Mouse (Mus musculus): ENCODE measurements around the gene Defb13. TPM values are rescaled to one million over a fixed set of nuclear protein-coding genes. Genes with fewer than 3 reads are reported as not detected.
"Not testable (repeated sequence)": the region's sequence is repeated elsewhere in the genome, so short reads cannot be mapped to it uniquely, and the experiment has no call there.

The Defb13 gene
- not detected in 2 replicates for polyA plus RNA-seq (2015; fragmentation: Nextera tagmentation; extraction: Ambion mirVana)

DNA sequence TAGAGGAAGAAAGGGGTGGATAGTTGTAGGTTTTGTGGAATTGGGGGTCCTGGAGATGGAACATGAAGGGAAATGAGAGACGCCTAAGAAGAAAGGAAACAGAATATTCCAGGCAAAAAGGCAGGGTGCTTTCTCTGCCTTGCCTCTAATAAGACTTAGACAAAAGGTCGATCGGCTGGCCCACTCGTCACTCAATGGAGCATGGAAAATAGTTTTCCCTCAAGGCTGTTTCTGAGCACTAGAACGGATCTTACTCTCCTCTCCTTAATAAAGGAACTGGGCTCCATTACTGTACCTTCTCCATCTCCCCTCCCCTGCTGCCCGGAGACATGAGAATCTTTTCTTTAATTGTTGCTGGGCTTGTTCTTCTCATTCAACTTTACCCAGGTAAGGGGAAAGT, at the start of gene Defb13:
Gene Defb13 (plus strand): TSS at position 301 of the 400 bp plus-strand sequence.
- no peak for ATAC-seq (ENCODE audit: low FRiP score)
- H3K9me3 ChIP-seq = no peaks in the 10 kb centered on the region
- no peak within 1 kb of the TSS for H3K27ac ChIP-seq
- no peak within 1 kb of the TSS for H3K4me3 ChIP-seq
- H3K4me1 ChIP-seq (replicated peaks) = 0 out of 2 replicates have a peak, but pooled peaks cover 3% of the 10 kb centered on the region
- H3K4me2 ChIP-seq = no peak within 1 kb of the TSS
- WGBS = 78% methylated on average over 6 of the region's 6 CpGs
- no peaks in the 10 kb centered on the region for H3K27me3 ChIP-seq
- H3K9ac ChIP-seq = no peak within 1 kb of the TSS
- H3K36me3 ChIP-seq = no peaks in the 10 kb centered on the region

DNA sequence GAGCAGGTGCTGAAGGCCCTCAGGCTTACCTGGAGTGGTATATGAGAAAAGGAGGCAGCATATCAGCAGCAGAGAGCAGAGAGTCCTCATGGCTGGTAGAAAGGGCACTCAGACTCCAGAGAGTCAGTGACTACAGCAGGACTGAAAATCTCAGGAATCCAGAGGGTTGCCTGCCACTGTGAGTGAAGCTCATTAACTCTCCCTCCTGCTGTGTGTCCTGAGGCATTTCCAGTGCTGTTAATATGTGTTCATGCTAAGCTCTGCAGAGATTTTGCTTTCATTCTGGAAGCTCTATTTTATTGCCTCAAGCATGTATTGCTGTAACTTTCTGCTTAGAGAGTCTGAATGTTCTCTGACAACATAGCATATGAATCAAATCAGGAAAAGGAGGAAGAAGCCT, 40.3 kb upstream of the Defb13 start, which contains the start of gene Defb11:
Gene Defb11 (minus strand): TSS at position 123 of the 400 bp plus-strand sequence.
- ATAC-seq (ENCODE audit: low FRiP score); H3K36me3 ChIP-seq; H3K27ac ChIP-seq; H3K4me3 ChIP-seq; H3K9me3 ChIP-seq; H3K9ac ChIP-seq; H3K27me3 ChIP-seq; H3K4me2 ChIP-seq; H3K4me1 ChIP-seq (replicated peaks): not testable (repeated sequence)

DNA sequence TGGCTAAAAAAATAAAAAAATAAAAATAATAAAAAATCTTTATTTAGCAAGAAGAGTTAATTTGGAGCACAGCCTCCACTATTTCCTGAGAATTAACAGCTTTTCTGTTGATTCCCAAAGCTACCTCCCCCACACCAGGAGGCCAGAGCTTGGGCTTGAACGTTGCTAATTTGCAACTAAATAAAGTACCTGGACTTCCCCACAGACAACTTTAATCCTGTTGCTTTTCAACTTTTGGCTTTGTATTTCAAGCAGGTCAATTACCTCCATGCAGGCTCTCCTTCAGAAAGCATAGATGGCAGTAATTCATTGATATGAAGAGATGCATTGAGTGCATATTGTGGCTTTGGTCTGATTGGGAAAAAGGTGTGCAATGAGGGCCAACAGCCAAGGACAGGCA, 34.6 kb upstream of the Defb13 start:
- no peaks in the 10 kb centered on the region for H3K36me3 ChIP-seq
- WGBS = 0% methylated on average over 1 of the region's 1 CpGs
- H3K9me3 ChIP-seq = no peaks in the 10 kb centered on the region
- no peaks in the 10 kb centered on the region for H3K4me1 ChIP-seq (replicated peaks)
- ATAC-seq (ENCODE audit: low FRiP score) = no peak
- H3K4me3 ChIP-seq = no peak overlapping the region
- no peak overlapping the region for H3K27ac ChIP-seq
- H3K4me2 ChIP-seq = no peak overlapping the region
- no peak overlapping the region for H3K9ac ChIP-seq
- no peaks in the 10 kb centered on the region for H3K27me3 ChIP-seq

DNA sequence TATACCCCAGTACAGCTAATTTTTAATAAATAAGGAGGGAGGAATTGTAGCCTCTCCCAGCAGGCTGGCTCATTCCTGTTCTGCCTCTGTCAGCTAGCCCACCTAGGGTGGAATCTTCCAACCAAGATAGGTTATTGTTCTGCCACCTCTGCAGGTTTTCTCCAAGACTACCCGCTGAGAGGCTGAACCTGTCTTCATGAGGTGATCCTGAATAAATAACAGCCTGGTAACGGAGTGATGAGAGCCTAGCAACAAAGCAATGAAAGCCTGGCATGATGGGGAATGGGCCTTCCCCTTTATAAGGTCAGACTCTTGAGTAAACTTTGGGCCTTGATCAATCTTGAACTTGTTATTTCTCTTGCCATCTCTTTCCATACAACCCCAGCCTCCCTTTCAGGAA, 34.0 kb upstream of the Defb13 start:
- WGBS = 34% methylated on average over 2 of the region's 2 CpGs
- H3K36me3 ChIP-seq = no peaks in the 10 kb centered on the region
- H3K9me3 ChIP-seq = no peaks in the 10 kb centered on the region
- H3K9ac ChIP-seq = no peak overlapping the region
- no peak overlapping the region for H3K4me2 ChIP-seq
- H3K27ac ChIP-seq = no peak overlapping the region
- no peaks in the 10 kb centered on the region for H3K4me1 ChIP-seq (replicated peaks)
- ATAC-seq (ENCODE audit: low FRiP score) = no peak
- no peaks in the 10 kb centered on the region for H3K27me3 ChIP-seq
- no peak overlapping the region for H3K4me3 ChIP-seq

DNA sequence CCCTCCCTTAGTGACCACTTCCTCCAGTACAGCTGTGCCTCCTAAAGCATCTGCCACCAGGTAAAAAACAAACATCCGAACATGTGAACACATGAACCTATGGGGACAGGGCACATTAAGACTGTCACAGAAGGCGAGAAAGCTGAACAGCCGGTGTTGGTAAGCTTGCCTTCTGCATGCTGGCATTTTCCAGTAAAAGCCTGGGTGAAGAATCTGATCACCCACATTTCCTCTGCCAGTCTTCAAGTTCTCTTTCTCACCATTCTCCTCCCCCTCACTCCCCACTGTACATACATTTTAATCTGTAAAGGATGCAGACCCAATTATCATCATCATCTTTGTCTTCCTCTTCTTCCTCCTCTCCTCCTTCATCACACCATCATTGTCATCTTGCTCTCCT, 30.9 kb upstream of the Defb13 start:
- 89% methylated on average over 3 of the region's 3 CpGs for WGBS
- no peak overlapping the region for H3K4me3 ChIP-seq
- ATAC-seq (ENCODE audit: low FRiP score) = no peak
- H3K9me3 ChIP-seq = no peaks in the 10 kb centered on the region
- no peak overlapping the region for H3K9ac ChIP-seq
- no peaks in the 10 kb centered on the region for H3K4me1 ChIP-seq (replicated peaks)
- no peaks in the 10 kb centered on the region for H3K27me3 ChIP-seq
- no peaks in the 10 kb centered on the region for H3K36me3 ChIP-seq
- H3K27ac ChIP-seq = no peak overlapping the region
- no peak overlapping the region for H3K4me2 ChIP-seq

DNA sequence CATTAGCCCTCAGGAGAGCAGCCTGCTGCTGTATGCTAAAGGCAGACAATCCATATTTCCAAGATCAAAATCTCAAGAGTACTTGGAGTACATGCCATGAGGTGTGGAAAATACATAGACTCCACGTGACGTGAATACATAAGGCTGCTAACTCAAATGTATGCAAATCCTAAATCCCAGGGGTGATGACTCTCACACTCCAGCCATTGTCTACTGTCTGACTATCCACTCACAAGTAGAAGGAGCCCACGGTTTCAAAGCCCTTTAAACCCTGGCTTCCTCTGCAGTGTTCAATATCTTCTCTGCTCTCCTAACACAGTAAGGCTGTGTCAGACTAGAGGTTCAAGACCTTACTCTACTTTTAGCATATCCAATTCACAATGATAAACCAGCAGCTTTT, 15.8 kb upstream of the Defb13 start:
- H3K36me3 ChIP-seq; H3K4me1 ChIP-seq (replicated peaks); H3K9ac ChIP-seq; H3K9me3 ChIP-seq; H3K27ac ChIP-seq; ATAC-seq (ENCODE audit: low FRiP score); H3K4me2 ChIP-seq; H3K27me3 ChIP-seq; H3K4me3 ChIP-seq: not testable (repeated sequence)
- whole genome bisulfite sequencing = 85% methylated on average over 3 of the region's 3 CpGs

DNA sequence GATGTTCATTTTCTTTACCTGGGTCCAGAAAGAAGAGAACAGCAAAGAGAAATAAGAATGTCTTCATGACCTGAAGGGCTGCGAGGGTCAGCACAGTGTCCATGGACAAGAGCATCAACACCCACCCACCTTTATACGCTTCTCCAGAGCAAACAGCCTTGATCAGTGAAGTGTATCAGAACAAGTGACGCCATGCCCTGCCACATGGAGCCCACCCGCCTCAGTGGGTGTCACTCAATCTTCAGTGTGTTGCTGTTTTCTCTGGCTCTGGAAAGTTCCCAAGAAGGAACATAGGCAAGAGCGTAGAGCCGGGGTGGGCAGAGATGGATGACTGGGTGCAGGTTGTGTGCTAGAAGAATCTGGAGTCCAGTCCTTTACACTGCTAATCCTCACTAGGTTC, 14.0 kb upstream of the Defb13 start, which contains the start of gene Defb15:
Gene Defb15 (minus strand): TSS at position 101 of the 400 bp plus-strand sequence.
- no peaks in the 10 kb centered on the region for H3K27me3 ChIP-seq
- H3K4me1 ChIP-seq (replicated peaks) = no peaks in the 10 kb centered on the region
- 93% methylated on average over 6 of the region's 6 CpGs for WGBS
- no peak within 1 kb of the TSS for H3K9ac ChIP-seq
- no peaks in the 10 kb centered on the region for H3K36me3 ChIP-seq
- H3K4me2 ChIP-seq = no peak within 1 kb of the TSS
- no peak within 1 kb of the TSS for H3K4me3 ChIP-seq
- H3K9me3 ChIP-seq = no peaks in the 10 kb centered on the region
- ATAC-seq (ENCODE audit: low FRiP score) = no peak
- no peak within 1 kb of the TSS for H3K27ac ChIP-seq

DNA sequence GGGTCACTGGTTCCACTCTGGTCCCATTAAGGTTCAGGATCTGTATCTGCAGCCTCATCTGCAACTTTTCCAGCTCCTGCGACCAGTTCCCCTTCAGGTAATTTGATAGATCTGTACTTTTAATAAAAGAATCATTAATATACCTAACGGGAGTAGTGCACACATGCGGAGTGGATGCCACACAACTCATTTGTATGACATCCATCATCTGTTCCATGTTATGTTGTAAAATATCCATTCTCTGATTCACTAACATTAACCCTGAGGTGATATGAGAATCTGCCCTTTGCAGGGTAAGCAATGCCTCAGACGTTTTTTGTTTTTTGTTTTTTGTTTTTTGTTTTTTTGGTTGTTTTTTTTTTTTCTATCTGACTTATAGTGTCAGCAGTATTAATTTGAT, 8.5 kb upstream of the Defb13 start, which contains the start of gene Defb35:
Gene Defb35 (plus strand): TSS at position 301 of the 400 bp plus-strand sequence.
- not testable (repeated sequence) for ATAC-seq (ENCODE audit: low FRiP score); H3K9ac ChIP-seq; H3K27ac ChIP-seq; H3K9me3 ChIP-seq; H3K4me3 ChIP-seq; H3K36me3 ChIP-seq; H3K27me3 ChIP-seq; H3K4me1 ChIP-seq (replicated peaks); H3K4me2 ChIP-seq
- 87% methylated on average over 4 of the region's 4 CpGs for WGBS

DNA sequence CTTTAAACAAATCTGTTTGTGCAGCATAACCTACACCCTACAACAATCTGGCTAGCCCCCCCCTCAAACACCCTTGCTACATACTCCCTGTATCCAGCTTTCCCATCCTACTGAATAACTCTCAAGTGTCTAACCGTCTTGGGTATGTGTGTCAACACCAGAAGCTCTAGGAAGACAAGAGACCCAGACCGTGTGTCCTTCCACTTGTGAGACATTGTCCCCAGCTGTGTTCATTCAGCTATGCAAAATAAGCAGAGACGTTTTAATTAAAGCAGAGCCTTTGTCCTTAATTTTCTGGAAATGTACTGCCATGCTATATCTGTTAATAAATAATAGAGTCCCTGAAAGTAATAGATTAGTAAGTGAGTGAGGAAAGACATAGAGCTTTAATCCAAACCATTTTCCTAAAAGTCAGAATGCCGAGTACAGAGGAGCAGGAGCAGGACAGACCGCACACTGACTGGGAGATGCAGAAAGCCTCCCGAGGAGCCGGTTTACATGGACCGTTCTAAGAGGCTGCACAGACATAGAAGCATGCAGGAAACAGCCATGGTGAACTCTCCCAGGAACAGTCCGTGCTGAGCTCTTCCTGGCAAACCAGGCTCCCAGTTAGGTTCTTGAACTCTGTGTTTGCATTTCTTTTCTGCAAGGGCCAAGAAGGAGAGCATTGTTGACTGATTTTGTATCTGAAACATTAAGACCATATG, 902 bp downstream of the Defb13 start:
- no peaks in the 10 kb centered on the region for H3K36me3 ChIP-seq
- H3K27me3 ChIP-seq = no peaks in the 10 kb centered on the region
- no peak overlapping the region for H3K9ac ChIP-seq
- ATAC-seq (ENCODE audit: low FRiP score) = no peak
- no peak overlapping the region for H3K4me3 ChIP-seq
- 51% methylated on average over 9 of the region's 9 CpGs for WGBS
- H3K4me1 ChIP-seq (replicated peaks) = 0 out of 2 replicates have a peak, but pooled peaks cover 3% of the 10 kb centered on the region
- no peak overlapping the region for H3K4me2 ChIP-seq
- H3K27ac ChIP-seq = no peak overlapping the region
- no peaks in the 10 kb centered on the region for H3K9me3 ChIP-seq

DNA sequence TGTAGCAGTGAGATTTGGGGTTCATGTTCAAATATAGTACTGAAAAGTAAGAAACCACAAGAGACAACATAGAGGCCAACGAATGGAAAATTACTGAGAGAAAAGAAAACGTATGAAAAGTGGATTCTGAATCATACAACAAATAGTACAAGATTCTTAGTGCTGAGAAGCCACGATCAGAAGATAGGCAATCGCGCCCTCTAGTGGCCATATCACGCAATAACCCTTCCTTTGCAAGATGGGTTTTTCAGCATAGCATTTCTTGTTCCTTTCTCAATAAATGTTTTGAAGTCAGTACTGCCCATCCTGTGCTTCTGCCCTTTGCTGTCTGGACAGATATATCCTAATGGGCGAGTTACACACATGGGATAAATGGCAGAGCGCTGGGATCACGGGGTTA, 8.8 kb downstream of the Defb13 start:
- Histone ChIP-seq H3K9ac (no peak overlapping the region), H3K9me3 (no peaks in the 10 kb centered on the region), H3K27ac (no peak overlapping the region), H3K4me2 (no peak overlapping the region), H3K27me3 (no peaks in the 10 kb centered on the region), H3K4me3 (no peak overlapping the region), H3K36me3 (no peaks in the 10 kb centered on the region), H3K4me1 (replicated peaks) (no peaks in the 10 kb centered on the region)
- no peak for ATAC-seq (ENCODE audit: low FRiP score)
- WGBS = 6% methylated on average over 9 of the region's 9 CpGs

DNA sequence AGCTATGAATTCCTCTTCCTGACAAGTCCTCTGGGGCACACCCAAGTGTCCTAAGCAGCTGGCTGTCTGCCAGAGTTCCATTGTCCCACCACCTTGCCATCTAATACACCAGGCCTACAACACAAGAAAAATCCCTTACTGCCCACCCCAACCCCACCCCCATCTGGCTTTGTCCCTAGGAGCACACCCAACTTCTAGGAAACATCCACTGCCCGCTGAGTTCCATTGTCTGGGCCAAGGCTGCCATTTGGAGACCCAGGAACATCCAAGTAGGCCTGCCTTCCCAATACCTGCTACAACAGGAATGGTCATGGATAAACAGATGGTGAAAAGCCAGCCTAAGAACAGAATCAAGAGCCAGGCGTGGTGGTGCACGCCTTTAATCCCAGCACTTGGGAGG, 9.8 kb downstream of the Defb13 start:
- no peak overlapping the region for H3K4me2 ChIP-seq
- no peak for ATAC-seq (ENCODE audit: low FRiP score)
- H3K4me1 ChIP-seq (replicated peaks) = no peaks in the 10 kb centered on the region
- H3K9ac ChIP-seq = no peak overlapping the region
- WGBS = 90% methylated on average over 3 of the region's 3 CpGs
- no peaks in the 10 kb centered on the region for H3K36me3 ChIP-seq
- no peak overlapping the region for H3K4me3 ChIP-seq
- no peaks in the 10 kb centered on the region for H3K27me3 ChIP-seq
- no peaks in the 10 kb centered on the region for H3K9me3 ChIP-seq
- no peak overlapping the region for H3K27ac ChIP-seq

DNA sequence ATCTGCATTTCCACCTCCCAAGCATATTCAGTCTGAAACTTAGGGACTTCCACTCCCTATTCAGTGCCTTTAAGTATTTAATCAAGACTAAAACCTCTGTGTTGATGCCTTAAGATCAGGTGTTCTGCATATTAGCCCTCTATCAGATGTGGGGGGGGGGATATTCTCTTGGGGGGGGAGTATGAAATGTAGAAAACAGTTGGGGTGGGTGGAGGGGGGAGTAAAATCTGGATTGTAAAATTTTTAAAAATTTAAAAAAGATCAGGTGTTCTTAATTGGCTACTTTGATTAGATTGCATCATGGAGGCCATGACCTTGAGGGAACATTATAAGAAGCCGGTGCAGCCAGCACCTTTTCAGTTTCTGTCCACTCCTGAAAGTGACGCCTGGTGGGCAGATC, 11.9 kb downstream of the Defb13 start, which contains the start of gene Fam90a1a:
Gene Fam90a1a (plus strand): TSS at position 301 of the 400 bp plus-strand sequence.
- Histone ChIP-seq H3K4me1 (replicated peaks) (no peaks in the 10 kb centered on the region), H3K9me3 (no peaks in the 10 kb centered on the region), H3K4me2 (no peak within 1 kb of the TSS), H3K4me3 (no peak within 1 kb of the TSS), H3K9ac (no peak within 1 kb of the TSS), H3K27ac (no peak within 1 kb of the TSS), H3K36me3 (no peaks in the 10 kb centered on the region), H3K27me3 (no peaks in the 10 kb centered on the region)
- no peak for ATAC-seq (ENCODE audit: low FRiP score)
- 94% methylated on average over 2 of the region's 2 CpGs for WGBS

DNA sequence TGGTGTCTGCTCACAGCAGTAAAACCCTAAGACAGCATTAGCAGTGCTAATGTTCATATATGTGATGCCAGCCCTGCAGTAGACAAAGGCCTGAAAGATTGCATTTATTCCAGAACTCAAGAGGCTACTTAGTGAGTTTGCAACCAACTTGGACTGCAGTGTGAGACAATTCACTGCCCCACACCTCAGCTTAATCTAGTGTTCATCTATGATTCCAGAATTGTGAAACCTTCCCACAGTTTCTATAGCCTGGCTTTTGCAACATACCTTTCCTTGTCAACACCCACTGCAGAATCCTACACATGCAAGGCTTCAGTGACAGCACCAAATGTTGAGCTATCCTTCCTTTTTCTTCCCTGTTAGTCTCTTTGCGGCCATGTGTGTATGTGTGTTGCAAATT, 20.1 kb downstream of the Defb13 start:
- Histone ChIP-seq H3K4me3 (no peak overlapping the region), H3K27ac (no peak overlapping the region), H3K27me3 (no peaks in the 10 kb centered on the region), H3K9me3 (no peaks in the 10 kb centered on the region), H3K9ac (no peak overlapping the region), H3K36me3 (no peaks in the 10 kb centered on the region), H3K4me1 (replicated peaks) (no peaks in the 10 kb centered on the region), H3K4me2 (no peak overlapping the region)
- WGBS = 92% methylated on average over 1 of the region's 1 CpGs
- ATAC-seq (ENCODE audit: low FRiP score) = no peak
